Mouse (Mus musculus) forebrain, embryonic 10.5 days (tissue): ENCODE measurements at regions not wholly inside any gene's neighbourhood (a gene's known extent, or its start where the extent isn't known, plus 50 kb on each side); places are given as distances from the start of the nearest gene placed in this dataset.

Source experiments
- DNase-seq: peaks from one replicate; pipeline ENCODE4 v3.0.0-alpha.2; 2017; ENCODE audit warnings: low spot score; ENCODE audit errors: extremely low spot score
- H3K27ac ChIP-seq: fragments of 300-500 bp; sonication (generic); 2 replicates; pipeline ENCODE4 v1.5.1; 2016; ENCODE audit warnings: mild to moderate bottlenecking
- H3K27me3 ChIP-seq: fragments of 300-500 bp; sonication (generic); 2 replicates; pipeline ENCODE4 v1.6.1; 2016; ENCODE audit warnings: mild to moderate bottlenecking; ENCODE audit not compliant: poor library complexity, severe bottlenecking
- H3K36me3 ChIP-seq: fragments of 300-500 bp; sonication (generic); replicated peaks from 2 replicates; pipeline ENCODE4 v1.6.1; 2016; ENCODE audit warnings: mild to moderate bottlenecking, moderate library complexity
- H3K4me1 ChIP-seq: fragments of 300-500 bp; sonication (generic); 2 replicates; pipeline ENCODE4 v1.6.1; 2016
- H3K4me3 ChIP-seq: fragments of 300-500 bp; sonication (generic); 2 replicates; pipeline ENCODE4 v1.5.1; 2016; ENCODE audit warnings: mild to moderate bottlenecking, moderate library complexity
- H3K9me3 ChIP-seq: fragments of 300-500 bp; sonication (generic); 2 replicates; pipeline ENCODE4 v1.6.1; 2016; ENCODE audit warnings: mild to moderate bottlenecking, moderate library complexity
- WGBS: fragments of 180-500 bp; shearing (Covaris S2); methylation state at CpG from one replicate; pipeline ENCODE4 v1.1.7; 2016; 5-methylcytosine and 5-hydroxymethylcytosine counted together

DNA sequence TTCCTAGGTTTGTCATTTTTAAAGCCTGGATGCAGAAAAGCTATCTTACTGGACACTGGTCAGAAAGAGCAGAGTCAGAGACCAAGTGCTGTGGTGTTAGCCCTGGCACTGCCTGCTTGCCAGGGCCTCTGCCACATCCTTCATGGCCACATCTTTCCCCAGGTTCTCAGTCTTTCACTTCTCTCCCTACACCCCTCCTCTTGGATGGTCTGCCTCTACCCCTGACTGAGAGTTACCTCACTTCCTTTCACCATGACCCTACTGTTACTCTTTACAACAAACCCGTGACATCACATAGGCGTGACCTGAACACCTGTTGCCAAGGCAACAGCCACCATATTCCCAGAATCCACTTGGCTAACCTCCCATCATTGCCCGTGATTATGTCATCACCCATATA, 191.6 kb upstream of the Jade1 start:
- no peak for DNase-seq
- H3K9me3 ChIP-seq: no peaks in the 10 kb centered on the region
- WGBS: 94% methylated on average over 3 of the region's 3 CpGs

GRCm38 (mm10) chr3:41360231-41360630, 195.3 kb upstream of the Jade1 start:
- Histone ChIP-seq H3K4me1 (0 out of 2 replicates have a peak, but pooled peaks cover 3% of the 10 kb centered on the region), H3K9me3 (no peaks in the 10 kb centered on the region), H3K27ac (no peak overlapping the region), H3K27me3 (no peaks in the 10 kb centered on the region), H3K36me3 (no peaks in the 10 kb centered on the region), H3K4me3 (no peak overlapping the region)
- 85% methylated on average over 5 of the region's 5 CpGs for WGBS
- DNase-seq: no peak

More for the DNA sequence above, 191.6 kb upstream of the Jade1 start:
- Histone ChIP-seq H3K27me3 (no peaks in the 10 kb centered on the region), H3K27ac (no peak overlapping the region), H3K4me3 (no peak overlapping the region), H3K4me1 (0 out of 2 replicates have a peak, but pooled peaks cover 3% of the 10 kb centered on the region), H3K36me3 (no peaks in the 10 kb centered on the region)

DNA sequence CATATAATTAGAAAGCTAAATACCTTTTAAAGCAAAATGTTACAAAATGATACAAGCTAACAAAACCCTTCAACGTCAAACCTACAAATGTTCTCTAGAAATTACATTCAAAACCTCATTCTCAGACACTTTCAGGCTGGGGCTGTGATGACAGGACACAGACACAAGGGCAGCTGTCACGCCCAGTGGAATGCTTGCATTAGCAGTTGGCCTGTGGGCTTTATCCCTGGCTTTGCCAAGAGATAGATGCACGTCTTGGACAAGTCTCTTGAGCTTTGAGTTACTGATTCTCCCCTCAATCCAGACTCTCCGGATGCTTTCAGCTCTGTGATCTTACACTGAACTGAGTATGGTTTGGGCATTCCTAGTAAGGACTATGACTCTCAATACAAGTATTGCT, 196.1 kb upstream of the Jade1 start:
- H3K9me3 ChIP-seq: no peaks in the 10 kb centered on the region
- H3K4me1 ChIP-seq: 0 out of 2 replicates have a peak, but pooled peaks cover 3% of the 10 kb centered on the region
- WGBS: 80% methylated on average over 4 of the region's 4 CpGs
- DNase-seq: no peak
- H3K27ac ChIP-seq: no peak overlapping the region
- H3K36me3 ChIP-seq: no peaks in the 10 kb centered on the region
- H3K4me3 ChIP-seq: no peak overlapping the region
- no peaks in the 10 kb centered on the region for H3K27me3 ChIP-seq

DNA sequence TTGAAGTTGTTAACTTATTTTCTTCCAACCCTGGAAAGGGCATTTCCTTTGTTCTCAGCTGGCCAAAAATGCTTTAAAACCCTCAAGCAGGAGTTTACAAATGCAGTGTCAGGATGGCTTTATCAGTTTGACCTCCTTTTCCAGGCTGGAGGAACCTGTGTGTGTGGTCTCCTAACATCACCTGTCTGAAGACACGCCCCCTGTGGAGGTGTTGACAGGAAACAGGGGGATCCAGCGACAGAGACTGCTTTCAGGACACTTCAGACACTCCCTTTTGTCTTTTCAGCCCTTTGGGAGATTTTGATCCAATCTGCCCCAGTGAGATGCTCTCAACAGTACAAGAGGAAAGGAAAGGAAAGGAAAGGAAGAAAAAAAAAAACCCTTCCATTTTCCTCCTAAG, 202.5 kb upstream of the Jade1 start:
- Histone ChIP-seq H3K4me1 (peaks cover 9% of the 10 kb centered on the region), H3K36me3 (no peaks in the 10 kb centered on the region), H3K27ac (no peak overlapping the region), H3K9me3 (no peaks in the 10 kb centered on the region), H3K27me3 (no peaks in the 10 kb centered on the region), H3K4me3 (no peak overlapping the region)
- 15% methylated on average over 2 of the region's 2 CpGs for WGBS
- DNase-seq: no peak

- DNase-seq: no peak
Observed at GRCm38 (mm10) chr3:41351786-41352185, 203.7 kb upstream of the Jade1 start.

GRCm38 (mm10) chr3:41351091-41351685, 204.3 kb upstream of the Jade1 start:
- Histone ChIP-seq H3K4me3 (no peak overlapping the region), H3K9me3 (no peaks in the 10 kb centered on the region), H3K27ac (no peak overlapping the region), H3K4me1 (peaks cover 9% of the 10 kb centered on the region), H3K27me3 (no peaks in the 10 kb centered on the region), H3K36me3 (no peaks in the 10 kb centered on the region)
- WGBS: 94% methylated on average over 8 of the region's 8 CpGs
- no peak for DNase-seq

More at GRCm38 (mm10) chr3:41351786-41352185, 203.7 kb upstream of the Jade1 start:
- H3K36me3 ChIP-seq: no peaks in the 10 kb centered on the region
- peaks cover 9% of the 10 kb centered on the region for H3K4me1 ChIP-seq
- H3K27ac ChIP-seq: no peak overlapping the region
- no peaks in the 10 kb centered on the region for H3K9me3 ChIP-seq
- no peaks in the 10 kb centered on the region for H3K27me3 ChIP-seq
- H3K4me3 ChIP-seq: no peak overlapping the region
- 88% methylated on average over 4 of the region's 4 CpGs for WGBS

DNA sequence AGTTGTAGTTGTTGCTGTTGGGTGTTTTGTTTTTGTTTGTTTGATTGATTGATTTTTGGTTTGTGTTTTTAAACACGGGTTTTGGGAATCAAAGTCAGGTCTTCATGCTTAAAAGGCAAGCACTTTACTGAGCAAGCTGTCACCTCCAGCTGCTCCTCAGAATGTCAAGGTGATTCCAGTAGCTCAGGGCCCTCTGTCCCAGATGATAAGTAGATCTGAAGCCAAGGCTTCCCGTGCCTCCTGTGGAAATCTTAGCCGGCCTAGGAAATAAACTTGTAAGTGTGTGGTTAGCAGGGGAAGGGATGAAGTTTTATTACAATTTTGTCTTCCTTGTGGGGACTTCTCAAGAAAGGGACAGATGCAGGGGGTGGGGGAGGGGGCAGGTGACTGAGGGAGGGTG, 205.2 kb upstream of the Jade1 start:
- no peak for DNase-seq
- no peak overlapping the region for H3K27ac ChIP-seq
- no peaks in the 10 kb centered on the region for H3K36me3 ChIP-seq
- no peaks in the 10 kb centered on the region for H3K9me3 ChIP-seq
- 84% methylated on average over 3 of the region's 3 CpGs for WGBS
- H3K4me1 ChIP-seq: peaks cover 9% of the 10 kb centered on the region
- H3K27me3 ChIP-seq: no peaks in the 10 kb centered on the region
- H3K4me3 ChIP-seq: no peak overlapping the region

GRCm38 (mm10) chr3:41348795-41349194, 206.7 kb upstream of the Jade1 start:
- Histone ChIP-seq H3K36me3 (no peaks in the 10 kb centered on the region), H3K27me3 (no peaks in the 10 kb centered on the region), H3K4me1 (peaks cover 10% of the 10 kb centered on the region), H3K9me3 (no peaks in the 10 kb centered on the region), H3K27ac (no peak overlapping the region), H3K4me3 (no peak overlapping the region)
- peak; percentile 35 for DNase-seq
- 68% methylated on average over 1 of the region's 1 CpGs for WGBS

- H3K27ac ChIP-seq: no peak overlapping the region
- H3K4me3 ChIP-seq: no peak overlapping the region
- WGBS: 67% methylated on average over 5 of the region's 5 CpGs
- no peaks in the 10 kb centered on the region for H3K27me3 ChIP-seq
- no peaks in the 10 kb centered on the region for H3K9me3 ChIP-seq
- H3K36me3 ChIP-seq: no peaks in the 10 kb centered on the region
- DNase-seq: no peak
- peaks cover 5% of the 10 kb centered on the region; the same call in 1 of the 2 replicates for H3K4me1 ChIP-seq
Observed at GRCm38 (mm10) chr3:41346863-41347262, 208.7 kb upstream of the Jade1 start.

- Histone ChIP-seq H3K27ac (no peak overlapping the region), H3K4me1 (peaks cover 5% of the 10 kb centered on the region; the same call in 1 of the 2 replicates), H3K36me3 (no peaks in the 10 kb centered on the region), H3K27me3 (no peaks in the 10 kb centered on the region), H3K4me3 (no peak overlapping the region), H3K9me3 (no peaks in the 10 kb centered on the region)
- WGBS: 77% methylated on average over 2 of the region's 2 CpGs
- DNase-seq: no peak
Observed at GRCm38 (mm10) chr3:41343431-41343830, 212.1 kb upstream of the Jade1 start.

DNA sequence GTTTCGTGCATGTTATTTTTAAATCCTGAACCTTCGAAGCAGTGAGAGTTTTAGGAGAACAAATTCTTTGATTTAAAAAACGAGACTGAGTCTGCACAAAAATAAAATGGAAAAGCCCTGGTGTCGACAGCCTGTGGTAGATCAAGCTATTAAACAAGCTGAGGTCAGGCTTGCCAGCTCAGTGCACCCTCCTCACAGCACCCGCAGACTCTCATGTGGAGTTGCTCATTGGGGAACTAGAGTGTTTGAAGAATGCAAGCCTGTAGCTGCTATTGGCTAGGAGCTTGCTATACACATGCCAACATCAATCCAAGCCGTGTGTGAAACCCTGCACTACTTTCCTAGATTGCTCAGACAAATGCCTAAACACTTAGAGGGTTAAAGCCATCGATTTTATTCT, 223.1 kb upstream of the Jade1 start:
- WGBS: 84% methylated on average over 7 of the region's 7 CpGs
- Histone ChIP-seq H3K27ac (no peak overlapping the region), H3K9me3 (0 out of 2 replicates have a peak, but pooled peaks cover 7% of the 10 kb centered on the region), H3K4me3 (no peak overlapping the region), H3K27me3 (no peaks in the 10 kb centered on the region), H3K36me3 (no peaks in the 10 kb centered on the region), H3K4me1 (no peaks in the 10 kb centered on the region)
- DNase-seq: no peak

DNA sequence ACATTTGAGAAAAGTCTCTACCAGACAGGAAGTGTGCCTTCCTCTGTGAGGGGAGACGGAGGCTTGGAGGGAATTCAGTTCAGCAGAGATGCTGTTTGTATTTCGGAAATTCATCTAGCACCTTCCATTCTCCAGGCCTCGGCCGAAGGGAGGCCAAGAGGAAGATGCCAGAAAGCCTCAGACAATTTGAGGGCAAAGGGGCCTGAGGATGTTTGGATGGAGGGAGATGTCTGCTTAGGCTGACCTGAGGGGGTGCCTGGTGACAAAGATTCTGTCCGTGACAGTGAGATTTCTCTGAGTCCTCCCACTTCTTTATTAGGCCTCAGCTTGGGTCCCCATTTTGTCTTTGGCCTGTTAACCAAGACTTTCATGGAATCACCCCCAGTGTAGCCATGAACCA, 225.2 kb upstream of the Jade1 start:
- Histone ChIP-seq H3K4me1 (no peaks in the 10 kb centered on the region), H3K9me3 (0 out of 2 replicates have a peak, but pooled peaks cover 7% of the 10 kb centered on the region), H3K27me3 (no peaks in the 10 kb centered on the region), H3K27ac (no peak overlapping the region), H3K36me3 (no peaks in the 10 kb centered on the region), H3K4me3 (no peak overlapping the region)
- no peak for DNase-seq
- WGBS: 79% methylated on average over 5 of the region's 5 CpGs

GRCm38 (mm10) chr3:41328828-41329227, 226.7 kb upstream of the Jade1 start:
- Histone ChIP-seq H3K4me1 (no peaks in the 10 kb centered on the region), H3K4me3 (no peak overlapping the region), H3K27ac (no peak overlapping the region), H3K36me3 (no peaks in the 10 kb centered on the region), H3K9me3 (no peaks in the 10 kb centered on the region), H3K27me3 (no peaks in the 10 kb centered on the region)
- WGBS: 79% methylated on average over 1 of the region's 1 CpGs
- no peak for DNase-seq
